Mouse (Mus musculus): ENCODE measurements around the gene Cbx8.

GRCm38 (mm10) chr11:119041325-119041716 is 552 bp upstream of the Cbx8 start:
- TF ChIP-seq POLR2A (IDR thresholded peaks at IDR 0.05; ENCODE audit: borderline replicate concordance, low read depth, low read length) (no peak), CTCF (IDR thresholded peaks at IDR 0.05; ENCODE audit: low read depth, low read length) (no peak)

Measured in bone marrow macrophage, adult 2 months (primary cell).